Comparison of ENCODE assay signal across 9 mouse cellular contexts in the genomic region with DNA sequence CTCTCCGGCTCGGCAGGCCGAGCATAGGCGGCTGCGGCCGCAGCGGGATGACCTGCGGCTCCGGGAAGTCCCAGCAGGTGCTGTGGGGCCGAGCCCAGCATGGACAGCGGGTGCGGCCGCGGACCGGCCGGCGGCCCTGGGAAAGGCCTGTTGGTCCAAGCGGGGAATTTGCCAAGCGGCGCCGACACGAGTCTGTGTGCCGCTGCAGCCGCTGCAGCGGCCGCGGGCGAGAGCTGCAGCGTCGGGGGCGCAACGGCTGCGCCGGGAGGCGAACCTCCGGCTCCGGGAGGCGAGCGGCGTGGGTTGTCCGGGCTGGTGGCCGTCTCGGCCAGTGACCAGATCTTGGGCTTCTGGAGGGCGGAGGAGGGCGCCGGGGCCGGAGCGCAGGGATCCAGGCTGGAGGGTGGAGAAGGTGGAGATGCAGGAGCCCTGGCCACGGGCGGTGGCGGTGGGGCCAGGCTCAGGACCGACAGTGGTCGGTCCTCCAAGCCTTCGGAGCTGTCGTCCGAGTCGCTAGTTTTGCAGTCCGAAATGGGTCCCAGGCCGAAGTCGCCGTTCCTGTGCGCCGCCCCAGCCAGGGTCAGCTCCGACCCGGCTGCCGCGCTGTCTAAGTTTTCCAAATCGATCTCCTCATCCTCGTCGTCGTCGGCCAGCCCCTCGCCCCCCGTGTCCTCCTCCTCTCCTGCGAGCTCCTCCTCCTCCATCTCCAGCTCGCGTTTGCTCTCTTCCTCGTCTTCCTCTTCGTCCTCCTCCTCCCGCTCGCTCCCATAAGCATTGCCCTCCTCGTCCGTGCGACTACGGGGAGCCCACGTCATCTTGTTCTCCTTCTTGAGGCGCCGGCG. TPM values are rescaled to one million over a fixed set of nuclear protein-coding genes. Genes with fewer than 3 reads are reported as not detected.
A peak's percentile ranks its signal among the peaks of the same experiment; 100 is the strongest.
DNase-seq lines count a peak whose midpoint lies in the region; ATAC-seq and TF ChIP-seq lines count a peak whose summit lies in the region.
"Had no signal": no experiment of that assay in that cellular context is flagged by ENCODE, and none has a peak within 500 bp of the region (broad histone marks: within the 10 kb centered on the region; RNA-seq: fewer than 3 reads in every experiment).

No protein-coding gene starts in this region.

- peak overlapping the region; percentile 94 for H3K27ac ChIP-seq in embryonic facial prominence, embryonic 14.5 days (replicated peaks; ENCODE audit: low read depth, low read length)
- peak overlapping the region; percentile 92 for H3K27ac ChIP-seq in hindbrain, embryonic 15.5 days (replicated peaks)
- no peak overlapping the region for H3K27ac ChIP-seq in liver, embryonic 14.5 days
- no peak overlapping the region for H3K27ac ChIP-seq in small intestine, adult 2 months (ENCODE audit: insufficient read depth, low read depth, low read length)

- peak overlapping the region; percentile 91 for H3K4me2 ChIP-seq in embryonic facial prominence, embryonic 14.5 days (ENCODE audit: low read depth, low read length)
- H3K4me2 ChIP-seq in hindbrain, embryonic 15.5 days = peak overlapping the region; percentile 84
- H3K4me2 ChIP-seq in liver, embryonic 14.5 days (ENCODE audit: low read depth) = peak overlapping the region; percentile 57; the same call in 1 of the 2 replicates

- TF ChIP-seq EP300 in liver, embryonic 14.5 days (IDR thresholded peaks at IDR 0.05; ENCODE audit: low read depth) = no peak

- no peaks in the 10 kb centered on the region for H3K9me3 ChIP-seq in embryonic facial prominence, embryonic 14.5 days (ENCODE audit: control insufficient read depth, low read length)
- no peaks in the 10 kb centered on the region for H3K9me3 ChIP-seq in hindbrain, embryonic 15.5 days
- no peaks in the 10 kb centered on the region for H3K9me3 ChIP-seq in liver, embryonic 14.5 days (ENCODE audit: control insufficient read depth, low read length)

- peak overlapping the region; percentile 74 for H3K4me3 ChIP-seq in embryonic facial prominence, embryonic 14.5 days (ENCODE audit: low read depth, low read length)
- H3K4me3 ChIP-seq in hindbrain, embryonic 15.5 days = peak overlapping the region; percentile 60
- no peak overlapping the region for H3K4me3 ChIP-seq in liver, embryonic 14.5 days (ENCODE audit: insufficient read depth in 1 of 2, low read depth in 2 of 2, low read length in 2 of 2)
- peak overlapping the region; percentile 63; the same call in 1 of the 2 replicates for H3K4me3 ChIP-seq in small intestine, adult 2 months (ENCODE audit: low read depth, low read length)

- peak; percentile 90 for DNase-seq in heart, adult 11 months
- DNase-seq in heart, postnatal 25 days (ENCODE audit: low spot score) = no peak
- DNase-seq in embryonic facial prominence, embryonic 14.5 days (ENCODE audit: low spot score) = peak; percentile 34
- no peak for DNase-seq in liver, embryonic 14.5 days (ENCODE audit: low read depth in 3 of 3, low spot score in 3 of 3)
- DNase-seq in thymus, postnatal 25 days = no peak
- DNase-seq in B cell, adult 2 months = no peak

- no peak for TF ChIP-seq CTCF in liver, embryonic 14.5 days (IDR thresholded peaks at IDR 0.05; ENCODE audit: low read depth)
- TF ChIP-seq CTCF in small intestine, adult 2 months (IDR thresholded peaks at IDR 0.05; ENCODE audit: extremely low read depth, insufficient read length, insufficient replicate concordance, low read depth, low read length) = no peak

- H3K27me3 ChIP-seq in embryonic facial prominence, embryonic 14.5 days (replicated peaks; ENCODE audit: control insufficient read depth, insufficient read depth, low read length) = peaks cover 75% of the 10 kb centered on the region
- H3K27me3 ChIP-seq in hindbrain, embryonic 15.5 days = peaks cover 36% of the 10 kb centered on the region
- peaks cover 90% of the 10 kb centered on the region for H3K27me3 ChIP-seq in liver, embryonic 14.5 days (ENCODE audit: control insufficient read depth, insufficient read depth, low read length)
- peaks cover 76% of the 10 kb centered on the region for H3K27me3 ChIP-seq in small intestine, adult 2 months (ENCODE audit: control insufficient read depth, insufficient read depth, low read length)

- H3K36me3 ChIP-seq in embryonic facial prominence, embryonic 14.5 days (ENCODE audit: control insufficient read depth, insufficient read depth, low read length) = peaks cover 8% of the 10 kb centered on the region; the same call in 1 of the 2 replicates
- no peaks in the 10 kb centered on the region for H3K36me3 ChIP-seq in hindbrain, embryonic 15.5 days
- no peaks in the 10 kb centered on the region for H3K36me3 ChIP-seq in liver, embryonic 14.5 days (replicated peaks; ENCODE audit: control insufficient read depth, insufficient read depth, low read depth)
- H3K36me3 ChIP-seq in small intestine, adult 2 months (ENCODE audit: control insufficient read depth, insufficient read depth, low read length) = no peaks in the 10 kb centered on the region

- intact Hi-C loops in heart, postnatal 25 days (cut with DNase I) = loop anchor here (2.0 to 5.0 kb wide), 5 partner anchors 52 to 563 kb away; no protein-coding TSS in a partner anchor

- WGBS in embryonic facial prominence, embryonic 14.5 days = under 1% methylated on average over 64 of the region's 89 CpGs
- under 1% methylated on average over 88 of the region's 89 CpGs for WGBS in hindbrain, embryonic 15.5 days
- 3% methylated on average over 85 of the region's 89 CpGs for WGBS in liver, embryonic 14.5 days (ENCODE audit: insufficient replicate concordance)
- 3% methylated on average over 86 of the region's 89 CpGs for WGBS in small intestine, adult 2 months

- H3K9ac ChIP-seq in embryonic facial prominence, embryonic 14.5 days (ENCODE audit: low read depth, low read length) = peak overlapping the region; percentile 86
- peak overlapping the region; percentile 63 for H3K9ac ChIP-seq in hindbrain, embryonic 15.5 days
- no peak overlapping the region for H3K9ac ChIP-seq in liver, embryonic 14.5 days (replicated peaks)

- 0 out of 2 replicates have a peak, but pooled peaks cover 6% of the 10 kb centered on the region for H3K4me1 ChIP-seq in embryonic facial prominence, embryonic 14.5 days (ENCODE audit: control insufficient read depth, insufficient read depth, low read length)
- H3K4me1 ChIP-seq in hindbrain, embryonic 15.5 days (replicated peaks) = peaks cover 64% of the 10 kb centered on the region
- H3K4me1 ChIP-seq in liver, embryonic 14.5 days (replicated peaks; ENCODE audit: control insufficient read depth in 2 of 2, insufficient read depth in 2 of 2, low read length in 1 of 2) = no peaks in the 10 kb centered on the region
- peaks cover 5% of the 10 kb centered on the region for H3K4me1 ChIP-seq in small intestine, adult 2 months (ENCODE audit: control insufficient read depth, insufficient read depth, insufficient read length, low read length)

- TF ChIP-seq POLR2A in small intestine, adult 2 months (IDR thresholded peaks at IDR 0.05; ENCODE audit: low read depth, low read length) = no peak

- no peak for ATAC-seq in embryonic facial prominence, embryonic 14.5 days (ENCODE audit: low read depth)
- ATAC-seq in hindbrain, embryonic 15.5 days (ENCODE audit: low FRiP score, low read depth) = no peak
- no peak for ATAC-seq in liver, embryonic 14.5 days (ENCODE audit: insufficient read depth)

RNA-seq across cellular contexts. Expression of a gene that starts 2.0 kb away (rescaled TPM):
- 10 to 100 TPM; 30.5 to 37.2 TPM for total RNA-seq in heart, postnatal 25 days (2021)
- polyA plus RNA-seq in embryonic facial prominence, embryonic 14.5 days (2014; fragmentation: Nextera tagmentation; extraction: Ambion mirVana) = 11.0 and 12.3 TPM in 2 replicates
- polyA plus RNA-seq in hindbrain, embryonic 15.5 days (2015; fragmentation: Nextera tagmentation; extraction: Ambion mirVana) = 18.3 and 25.3 TPM in 2 replicates
- polyA plus RNA-seq in liver, embryonic 14.5 days (2012; rRNA removed) = 0.03 and 0.05 TPM in 2 replicates
- 0.04 TPM in 1 of 2 replicates, not detected in the other for polyA plus RNA-seq in liver, embryonic 14.5 days (2014; fragmentation: Nextera tagmentation; extraction: Ambion mirVana)
- polyA plus RNA-seq in small intestine, adult 2 months (2012; rRNA removed) = 0.47 and 0.56 TPM in 2 replicates
- total RNA-seq: hematopoietic stem cell, adult 5-6 weeks had no signal

Comparison
In these comparisons a context has a peak if more than half of its experiments do, and no peak if none do; other contexts are left out.
1. DNase-seq: peak in heart, adult 11 months (single experiment) and embryonic facial prominence, embryonic 14.5 days (single experiment); none in heart, postnatal 25 days (single experiment), liver, embryonic 14.5 days (0 of 3), thymus, postnatal 25 days (single experiment) and B cell, adult 2 months (0 of 2).
2. H3K27ac ChIP-seq: peak in embryonic facial prominence, embryonic 14.5 days (single experiment) and hindbrain, embryonic 15.5 days (single experiment); none in liver, embryonic 14.5 days (single experiment) and small intestine, adult 2 months (single experiment).
3. H3K4me3 ChIP-seq: peak in embryonic facial prominence, embryonic 14.5 days (single experiment), hindbrain, embryonic 15.5 days (single experiment) and small intestine, adult 2 months (single experiment); none in liver, embryonic 14.5 days (0 of 2).
4. Peak in every context shown above with its lines, with median percentiles within 50 percentile points of each other: H3K4me2 ChIP-seq.